Mouse (Mus musculus) retina, adult 2 months (tissue): ENCODE measurements around the gene Tanc1.

Experiments
- DNase-seq: peaks from one replicate; pipeline ENCODE4 v3.0.0-alpha.2; 2012; ENCODE audit warnings: low read depth, low spot score

The Tanc1 gene

DNA sequence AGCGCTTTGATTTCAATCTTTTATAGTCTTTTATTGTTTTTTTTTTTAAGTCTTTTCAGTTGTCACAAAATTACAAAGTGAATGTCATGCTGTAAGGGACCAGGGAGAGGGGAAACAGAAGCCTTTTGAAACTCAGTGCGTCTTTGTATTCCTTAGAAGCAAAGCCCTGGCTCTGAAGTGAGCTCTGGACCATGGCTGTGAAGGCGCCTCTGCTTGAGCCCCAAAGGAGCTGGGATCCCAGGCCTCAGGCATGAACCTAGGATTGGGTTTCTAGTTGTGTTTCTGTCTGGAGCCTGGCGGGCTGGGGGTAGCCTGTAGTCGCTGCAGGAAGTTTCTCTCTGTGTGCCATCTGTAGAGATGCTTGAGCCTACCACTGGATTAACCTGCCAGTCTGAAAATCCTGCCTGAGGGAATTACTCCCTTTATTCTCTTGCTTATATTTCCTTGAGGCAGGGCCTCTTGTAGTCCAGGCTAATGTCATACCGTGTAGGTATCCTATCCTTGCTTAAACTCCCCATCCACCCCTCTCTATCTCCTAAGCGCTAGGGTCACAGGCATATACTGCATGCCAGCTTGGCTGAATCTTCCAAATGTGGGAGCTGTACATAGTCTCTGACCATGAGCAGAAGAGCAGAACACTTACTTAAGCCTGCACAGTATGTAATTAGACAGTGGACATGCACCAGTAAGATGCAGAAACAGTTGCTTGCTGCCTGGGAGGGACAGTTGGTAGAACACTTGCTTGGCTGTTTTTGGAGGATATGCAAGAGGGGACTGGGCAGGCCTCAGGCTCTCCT lies 177.1 kb downstream of the Tanc1 start:
- no peak for DNase-seq

DNA sequence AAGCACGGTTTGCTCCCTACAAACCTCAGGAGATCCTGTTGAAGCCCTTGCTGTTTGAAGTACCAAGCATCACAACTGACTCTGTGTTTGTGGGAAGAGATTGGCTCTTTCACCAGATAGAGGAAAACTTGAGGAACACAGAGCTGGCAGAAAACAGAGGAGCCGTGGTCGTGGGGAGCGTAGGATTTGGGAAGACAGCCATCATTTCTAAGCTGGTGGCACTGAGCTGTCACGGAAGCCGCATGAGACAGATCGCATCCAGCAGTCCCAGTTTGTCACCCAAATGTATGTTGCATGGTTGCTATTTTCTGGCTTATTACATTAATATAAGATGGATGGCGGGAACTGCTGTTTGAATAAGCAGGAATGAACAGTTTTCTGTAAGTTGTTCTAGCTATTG lies 179.8 kb downstream of the Tanc1 start:
- DNase-seq: no peak

DNA sequence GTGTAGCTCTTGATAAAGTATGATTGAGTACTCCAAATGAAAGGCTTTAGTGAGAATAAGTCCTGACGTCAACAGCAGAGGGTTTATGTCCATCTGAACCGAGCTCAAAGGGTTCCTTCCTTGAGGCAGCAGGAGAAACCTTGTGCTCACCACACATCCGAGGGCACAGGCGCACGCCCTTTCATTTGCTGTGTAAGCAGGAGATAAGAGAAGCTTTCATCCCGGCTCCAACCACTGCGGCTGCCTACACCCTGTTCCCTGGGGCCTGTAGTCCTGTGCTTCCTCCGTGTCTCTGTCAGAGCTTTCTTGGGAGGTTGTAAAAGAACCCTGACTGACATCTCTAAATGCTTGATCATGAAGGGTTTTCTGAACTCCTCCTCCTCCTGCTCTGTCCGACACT lies 181.5 kb downstream of the Tanc1 start:
- DNase-seq: no peak

GRCm38 (mm10) chr2:59794838-59795237 lies 183.0 kb downstream of the Tanc1 start:
- DNase-seq: no peak

DNA sequence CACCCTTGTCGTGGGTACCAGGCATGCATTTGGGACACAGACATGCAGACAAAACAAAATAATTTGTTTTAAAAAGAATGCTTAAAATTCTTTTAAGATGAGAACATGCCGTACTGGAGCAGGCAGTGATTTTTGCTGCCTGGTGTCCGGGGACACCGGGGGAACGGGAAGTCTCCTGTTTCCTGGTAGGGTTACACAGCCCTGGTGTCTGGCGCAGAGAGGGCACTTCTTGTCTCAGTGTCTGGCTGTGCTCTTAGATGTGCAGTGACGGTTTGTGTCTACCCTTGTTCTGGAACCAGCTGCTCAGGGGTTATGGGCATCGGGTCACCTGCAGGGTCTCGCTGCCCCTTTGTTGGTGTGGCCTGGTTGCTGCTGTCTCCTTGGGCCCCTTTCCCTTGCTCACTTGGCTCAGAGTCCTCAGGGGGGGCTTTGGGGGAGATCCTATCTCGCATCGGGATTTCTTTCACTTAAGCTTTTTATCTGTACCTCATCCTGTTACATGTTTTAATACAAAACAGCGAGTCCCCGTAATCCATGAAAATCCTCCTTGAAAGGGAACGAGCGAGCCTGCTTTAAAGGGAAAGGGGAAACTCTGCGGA lies 187.2 kb downstream of the Tanc1 start:
- DNase-seq: no peak

- DNase-seq: no peak
Observed at GRCm38 (mm10) chr2:59799572-59799971, 187.7 kb downstream of the Tanc1 start.

DNA sequence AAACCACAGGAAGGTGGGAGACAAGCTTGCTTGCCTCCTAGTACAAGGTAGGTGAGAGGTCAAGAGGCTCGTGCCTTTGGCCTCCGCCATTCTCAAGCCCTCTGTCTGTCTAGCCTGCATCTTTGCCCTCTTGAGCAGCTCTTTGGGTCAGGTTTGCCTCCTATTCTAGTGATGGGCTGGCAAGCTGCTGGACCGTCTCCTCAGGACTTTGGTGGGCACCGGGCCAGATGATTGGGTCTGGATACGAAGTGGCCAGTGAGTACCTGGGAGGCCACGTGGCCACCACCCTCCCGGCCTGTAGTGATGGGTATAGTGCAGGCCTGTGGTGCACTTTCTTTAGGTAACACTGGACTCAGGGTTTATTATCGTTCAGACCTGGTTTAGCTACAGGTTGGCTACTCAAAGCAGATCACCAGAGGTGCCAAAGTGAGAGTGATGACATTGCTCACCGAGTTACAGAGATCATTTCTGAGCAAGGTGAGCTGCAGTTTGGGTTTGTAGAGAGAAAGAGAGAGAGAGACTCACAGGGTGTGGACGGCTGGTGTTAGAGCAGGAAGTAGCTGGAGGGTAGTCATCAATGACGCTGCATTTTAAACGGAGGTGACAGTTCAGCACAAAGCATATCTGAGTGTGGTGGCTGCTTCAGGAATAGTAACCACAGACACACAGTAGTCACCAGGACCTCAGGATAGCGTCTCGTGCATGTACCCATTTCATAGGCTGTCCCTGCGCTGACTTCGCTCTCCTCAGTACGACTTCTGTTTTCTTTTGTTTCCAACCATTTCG lies 188.8 kb downstream of the Tanc1 start:
- no peak for DNase-seq

DNA sequence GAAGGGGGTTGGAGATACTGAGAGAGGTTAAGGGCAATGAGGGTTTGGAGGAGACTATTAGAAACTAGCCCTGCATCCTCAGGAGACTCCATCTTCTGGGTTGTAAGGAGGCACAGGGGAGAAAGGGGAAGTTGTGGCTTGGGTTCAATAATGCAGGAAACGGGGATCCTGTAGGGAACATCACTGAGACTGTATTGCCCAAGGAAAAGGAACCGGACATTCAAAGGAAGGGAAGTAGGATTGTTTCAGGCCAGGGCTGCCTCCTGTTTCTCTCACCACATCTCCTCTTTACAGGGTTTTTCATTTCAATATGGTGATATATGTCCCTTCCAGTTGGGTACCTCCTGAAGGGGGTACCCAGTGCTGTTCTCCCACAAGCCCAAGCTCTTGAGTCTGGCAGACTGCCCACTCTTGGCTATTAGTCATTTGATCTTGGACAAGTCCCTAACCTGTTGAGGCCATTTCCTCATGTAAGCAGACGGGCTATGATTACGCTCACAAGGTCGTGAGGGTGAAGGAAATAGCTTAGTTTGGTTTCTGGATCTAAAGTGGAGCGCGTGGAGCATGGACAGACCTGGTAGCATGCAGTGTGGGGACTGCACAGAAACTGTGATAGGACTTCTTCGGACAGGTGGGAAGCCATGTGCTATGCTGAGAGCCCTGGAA lies 191.0 kb downstream of the Tanc1 start:
- no peak for DNase-seq

GRCm38 (mm10) chr2:59805595-59805994 lies 193.8 kb downstream of the Tanc1 start:
- DNase-seq: no peak

GRCm38 (mm10) chr2:59806038-59806437 lies 194.2 kb downstream of the Tanc1 start:
- DNase-seq: no peak

DNA sequence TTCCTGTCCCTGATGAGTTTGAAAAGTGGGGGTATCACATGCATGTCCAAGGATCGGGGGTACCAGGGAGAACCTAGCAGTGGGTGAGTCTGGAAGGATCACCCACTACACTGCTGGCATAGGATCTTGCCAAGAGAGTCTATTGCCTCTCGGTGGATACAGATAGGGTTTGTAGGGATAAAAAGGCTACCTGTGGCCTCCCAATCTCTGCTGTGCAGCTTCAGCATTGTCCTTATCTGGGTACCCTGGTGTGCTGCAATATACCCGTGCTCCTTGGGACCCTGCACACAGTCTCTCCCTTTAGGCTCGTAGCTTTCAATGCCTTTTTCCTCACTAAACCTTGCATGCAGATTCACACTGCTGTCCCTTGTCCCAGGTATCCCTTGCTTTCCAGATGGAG lies 196.8 kb downstream of the Tanc1 start:
- no peak for DNase-seq

- DNase-seq: no peak
Observed at GRCm38 (mm10) chr2:59810039-59810438, 198.2 kb downstream of the Tanc1 start.

- DNase-seq: no peak
Observed at GRCm38 (mm10) chr2:59811247-59811646, 199.4 kb downstream of the Tanc1 start.

DNA sequence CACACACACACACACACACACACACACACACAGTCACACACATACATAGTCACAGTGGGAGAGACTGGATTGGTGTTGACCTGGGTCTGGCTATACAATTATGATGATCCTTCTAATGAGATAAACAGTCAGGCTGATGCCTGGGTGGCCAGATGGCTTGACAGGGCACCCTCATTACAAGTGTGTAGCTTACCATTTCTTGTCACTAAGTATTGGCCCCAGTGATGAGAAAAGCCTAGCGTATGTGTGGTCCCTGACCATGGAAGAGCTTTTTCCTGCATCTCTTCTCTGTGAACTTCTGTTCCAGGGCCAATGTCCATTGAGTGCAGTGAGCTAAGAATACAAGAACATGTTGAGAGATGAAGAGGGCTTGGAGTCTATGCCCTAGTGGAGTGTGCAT lies 200.8 kb downstream of the Tanc1 start:
- no peak for DNase-seq

GRCm38 (mm10) chr2:59813457-59813856 lies 201.6 kb downstream of the Tanc1 start:
- no peak for DNase-seq

DNA sequence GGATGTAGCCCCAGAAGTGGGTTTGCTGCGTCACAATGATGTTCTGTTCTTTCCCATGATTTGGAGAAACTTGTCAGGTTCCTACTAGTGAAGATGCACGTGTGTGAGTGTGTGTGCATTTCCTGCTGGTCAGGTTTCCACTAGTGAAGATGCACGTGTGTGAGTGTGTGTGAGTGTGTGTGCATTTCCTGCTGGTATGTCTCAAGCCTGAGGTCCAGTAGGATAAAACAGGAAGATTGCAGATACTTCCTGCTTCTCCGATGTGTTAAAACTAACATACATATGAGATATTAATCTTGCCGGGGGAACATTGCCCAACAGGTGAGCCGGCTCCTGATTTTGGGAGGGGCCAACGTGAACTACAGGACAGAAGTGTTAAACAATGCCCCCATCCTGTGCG lies 203.2 kb downstream of the Tanc1 start:
- DNase-seq: no peak

DNA sequence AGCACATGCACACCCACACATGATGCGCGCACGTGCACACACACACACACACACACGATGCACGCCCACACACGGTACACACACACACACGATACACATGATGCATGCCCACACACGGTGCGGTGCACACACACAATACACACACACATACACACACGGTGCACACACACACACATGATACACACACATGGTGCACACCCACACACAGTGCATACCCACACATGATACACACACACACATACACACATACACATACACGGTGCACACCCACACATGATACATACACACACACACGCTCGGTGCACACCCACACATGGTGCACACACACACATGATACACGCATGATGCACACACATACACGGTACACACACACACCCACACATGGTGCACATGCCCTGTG lies 206.8 kb downstream of the Tanc1 start:
- no peak for DNase-seq

- DNase-seq: no peak
Observed at GRCm38 (mm10) chr2:59819415-59819814, 207.6 kb downstream of the Tanc1 start.

DNA sequence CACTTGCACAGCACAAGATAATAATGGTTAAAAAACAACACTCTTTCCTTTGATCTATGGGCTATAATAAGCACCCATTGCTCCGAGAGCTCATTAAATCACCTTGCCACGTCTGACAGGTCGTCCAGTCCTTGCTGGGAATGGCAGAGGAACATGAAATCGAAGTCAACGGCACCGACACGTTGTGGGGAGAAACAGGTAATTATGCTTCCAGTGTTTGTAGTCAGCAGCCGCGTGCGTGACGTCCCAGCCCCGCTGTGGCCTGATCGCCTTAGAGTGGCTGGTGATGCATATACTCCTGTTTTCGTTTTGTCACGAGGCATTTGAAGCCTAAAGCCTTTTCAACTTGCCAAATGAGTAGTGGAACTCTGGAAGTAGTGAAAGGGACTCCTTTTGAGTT lies 208.2 kb downstream of the Tanc1 start:
- no peak for DNase-seq

- no peak for DNase-seq
Observed at GRCm38 (mm10) chr2:59821044-59821443, 209.2 kb downstream of the Tanc1 start.

DNA sequence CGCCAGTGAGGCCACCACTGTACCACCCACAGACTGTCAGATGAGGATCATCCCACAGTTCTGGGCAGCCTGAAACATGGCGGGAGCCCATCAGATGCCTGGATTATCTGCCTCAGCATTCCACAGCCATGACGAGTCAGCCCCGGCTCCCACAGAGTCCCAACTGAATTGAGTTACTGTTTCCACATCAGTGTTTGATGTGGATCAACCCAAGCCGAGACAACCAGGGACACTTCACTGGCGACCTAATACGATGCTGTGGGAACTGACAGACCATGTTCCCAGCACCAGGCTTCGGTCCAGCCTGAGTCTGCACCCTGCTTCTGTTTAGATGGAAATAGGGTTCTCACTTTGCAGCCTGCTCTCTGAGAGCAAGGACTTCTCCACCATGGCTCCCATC lies 212.4 kb downstream of the Tanc1 start:
- no peak for DNase-seq

GRCm38 (mm10) chr2:59825380-59825779 lies 213.5 kb downstream of the Tanc1 start:
- DNase-seq: no peak
